ENCODE assay signal across 16 mouse cellular contexts in genomic region chr12:41428806-41429205, GRCm38 (mm10). TPM values are rescaled to one million over a fixed set of nuclear protein-coding genes. Genes with fewer than 3 reads are reported as not detected.
A peak's percentile ranks its signal among the peaks of the same experiment; 100 is the strongest.
DNase-seq lines count a peak whose midpoint lies in the region; TF ChIP-seq lines count a peak whose summit lies in the region.
"Had no signal": no experiment of that assay in that cellular context is flagged by ENCODE, and none has a peak within 500 bp of the region (broad histone marks: within the 10 kb centered on the region; RNA-seq: fewer than 3 reads in every experiment).

No protein-coding gene starts in this region.

- peak; percentile 52 to 56 for DNase-seq in cerebellum, postnatal 10 days
- no peak for DNase-seq in cerebellum, adult 2 months
- DNase-seq: adrenal gland, adult 2 months; adrenal gland, adult 8-10 months; adrenal gland, postnatal 10 days; adrenal gland, postnatal 14 days; adrenal gland, postnatal 25 days; adrenal gland, postnatal 36 days; B cell, adult 2 months; cerebellum, adult 11 months; cerebellum, adult 11-12 months; cerebellum, adult 18-20 months; cerebellum, adult 8-10 months had no signal

- no peaks in the 10 kb centered on the region for H3K4me1 ChIP-seq in cerebellum, adult 2 months (ENCODE audit: control insufficient read depth, insufficient read depth, low read length)

- H3K27me3 ChIP-seq in cerebellum, adult 2 months (ENCODE audit: control insufficient read depth, insufficient read depth, low read length): no peaks in the 10 kb centered on the region; the same call in 1 of the 2 replicates
- H3K27me3 ChIP-seq: CH12.LX, Patski had no signal

- no peak for TF ChIP-seq CTCF in cerebellum, adult 2 months (IDR thresholded peaks at IDR 0.05; ENCODE audit: borderline replicate concordance, insufficient read depth, low read depth, low read length)

- H3K4me3 ChIP-seq in cerebellum, adult 2 months (replicated peaks; ENCODE audit: insufficient read depth, low read depth, low read length): no peak overlapping the region

- no peak overlapping the region for H3K27ac ChIP-seq in cerebellum, adult 2 months (ENCODE audit: insufficient read depth, low read length)

- TF ChIP-seq POLR2A in cerebellum, adult 2 months (IDR thresholded peaks at IDR 0.05; ENCODE audit: borderline replicate concordance, insufficient read depth, low read length): no peak

RNA-seq across cellular contexts. Expression of gene Lrrn3, which starts 57.4 kb away (rescaled TPM):
- polyA plus RNA-seq in cerebellum, adult 2 months (2012; rRNA removed): 22.8 and 23.2 TPM in 2 replicates
- polyA plus RNA-seq: G1E had no signal

Comparison
In these comparisons a context has a peak if more than half of its experiments do, and no peak if none do; other contexts are left out.
1. DNase-seq: peak in cerebellum, postnatal 10 days (2 of 2); none in cerebellum, adult 2 months (0 of 2).